Mouse (Mus musculus): ENCODE results near the gene Hkdc1. TPM values are rescaled to one million over a fixed set of nuclear protein-coding genes. Genes with fewer than 3 reads are reported as not detected.

Hkdc1 gene
- total and polyA plus RNA-seq, 3 experiments = 0.05 TPM; not detected in 2

DNA sequence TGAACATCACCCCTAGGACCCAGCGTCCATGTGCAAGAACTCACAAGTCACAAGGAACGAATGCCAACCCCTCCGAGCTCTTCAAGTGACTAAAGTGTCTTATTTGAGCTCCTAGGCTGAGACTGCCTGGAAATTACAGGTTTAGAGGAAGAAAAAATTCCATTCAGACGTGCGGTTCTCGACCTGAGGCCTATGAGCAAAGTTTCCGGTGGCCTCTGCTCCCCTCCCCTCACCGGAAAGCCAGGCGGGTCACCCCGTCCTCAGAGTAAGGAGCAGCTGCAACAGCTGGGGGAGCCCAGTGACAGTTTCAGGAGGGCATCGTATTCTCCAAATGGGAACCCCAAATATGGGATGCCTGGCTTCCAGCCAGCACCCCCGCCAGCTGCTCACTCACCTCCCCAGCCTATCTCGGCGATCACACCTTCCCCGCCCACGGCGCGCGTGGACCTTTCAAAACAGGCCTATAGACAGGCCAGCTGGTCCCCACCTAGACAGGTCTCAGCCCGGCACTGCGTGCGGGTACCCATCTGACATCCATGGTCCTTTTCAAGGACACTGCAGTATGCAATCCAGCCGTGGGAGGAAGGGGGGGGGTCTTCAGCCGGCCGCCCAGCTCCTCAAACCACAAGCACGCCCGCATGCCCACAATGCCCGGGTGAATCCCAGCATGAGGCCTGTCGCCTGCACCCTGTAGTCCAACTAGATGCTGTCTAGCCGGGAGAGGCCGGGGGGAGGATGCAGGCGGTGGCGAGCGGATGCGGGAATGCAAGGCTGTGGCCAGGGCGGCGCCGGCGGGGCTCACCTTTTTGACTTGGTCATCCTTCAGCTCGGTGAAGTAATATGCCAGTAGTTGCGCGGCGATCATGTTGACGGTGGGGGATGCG, 82.8 kb downstream of the Hkdc1 start:
- Histone ChIP-seq H3K4me1 (ENCODE audit: insufficient read depth, low read depth, low read length) (peaks cover 76% of the 10 kb centered on the region), H3K36me3 (replicated peaks) (peaks cover 28% of the 10 kb centered on the region), H3K9me3 (replicated peaks) (no peaks in the 10 kb centered on the region), H3K4me3 (ENCODE audit: low read depth, low read length) (peak overlapping the region; percentile 77), H3K27me3 (ENCODE audit: insufficient read depth, low read length) (no peaks in the 10 kb centered on the region)
- ATAC-seq (ENCODE audit: extremely low read depth, insufficient number of reproducible peaks, low FRiP score, poor library complexity, severe bottlenecking) (no peak), DNase-seq (ENCODE audit: low spot score) (no peak)
- TF ChIP-seq GATA2 (IDR thresholded peaks at IDR 0.05; ENCODE audit: borderline replicate concordance, low read depth, low read length) (no peak), GATA1 (IDR thresholded peaks at IDR 0.05; ENCODE audit: borderline replicate concordance, low read length) (no peak), CTCF (IDR thresholded peaks at IDR 0.05; ENCODE audit: low read depth, low read length) (no peak), TAL1 (conservative IDR thresholded peaks at IDR 0.05; ENCODE audit: low read depth, low read length) (no peak)

DNA sequence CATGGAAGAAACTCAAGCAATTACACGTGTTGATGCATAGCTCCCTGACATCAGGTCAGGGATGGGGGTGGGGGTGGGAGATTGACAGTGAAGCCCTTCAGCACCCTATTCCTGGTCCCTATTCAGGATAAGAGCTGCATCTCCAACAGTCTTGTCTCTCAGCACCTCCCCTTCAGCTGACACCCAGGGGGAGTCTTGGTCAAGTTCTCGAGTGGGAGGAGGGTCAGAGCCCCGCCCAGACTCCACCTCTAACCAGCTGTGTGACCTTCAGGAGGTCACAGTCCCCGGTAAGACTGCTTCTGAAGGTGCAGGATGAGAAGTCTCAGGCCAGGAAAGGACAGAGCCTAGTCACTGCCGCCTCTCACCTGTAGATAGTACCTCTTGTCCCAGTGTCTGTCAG, 83.7 kb downstream of the Hkdc1 start:
- Histone ChIP-seq H3K36me3 (replicated peaks) (peaks cover 24% of the 10 kb centered on the region), H3K9me3 (replicated peaks) (no peaks in the 10 kb centered on the region), H3K4me1 (ENCODE audit: insufficient read depth, low read depth, low read length) (peaks cover 72% of the 10 kb centered on the region), H3K27me3 (ENCODE audit: insufficient read depth, low read length) (no peaks in the 10 kb centered on the region), H3K4me3 (ENCODE audit: low read depth, low read length) (peak overlapping the region; percentile 77)
- DNase-seq (ENCODE audit: low spot score) (no peak), ATAC-seq (ENCODE audit: extremely low read depth, insufficient number of reproducible peaks, low FRiP score, poor library complexity, severe bottlenecking) (no peak)
- TF ChIP-seq CTCF (IDR thresholded peaks at IDR 0.05; ENCODE audit: low read depth, low read length) (no peak), TAL1 (conservative IDR thresholded peaks at IDR 0.05; ENCODE audit: low read depth, low read length) (no peak), POLR2AphosphoS5 (IDR thresholded peaks at IDR 0.05; ENCODE audit: insufficient replicate concordance, low read depth, low read length) (no peak), GATA1 (IDR thresholded peaks at IDR 0.05; ENCODE audit: borderline replicate concordance, low read length) (no peak), GATA2 (IDR thresholded peaks at IDR 0.05; ENCODE audit: borderline replicate concordance, low read depth, low read length) (no peak)

DNA sequence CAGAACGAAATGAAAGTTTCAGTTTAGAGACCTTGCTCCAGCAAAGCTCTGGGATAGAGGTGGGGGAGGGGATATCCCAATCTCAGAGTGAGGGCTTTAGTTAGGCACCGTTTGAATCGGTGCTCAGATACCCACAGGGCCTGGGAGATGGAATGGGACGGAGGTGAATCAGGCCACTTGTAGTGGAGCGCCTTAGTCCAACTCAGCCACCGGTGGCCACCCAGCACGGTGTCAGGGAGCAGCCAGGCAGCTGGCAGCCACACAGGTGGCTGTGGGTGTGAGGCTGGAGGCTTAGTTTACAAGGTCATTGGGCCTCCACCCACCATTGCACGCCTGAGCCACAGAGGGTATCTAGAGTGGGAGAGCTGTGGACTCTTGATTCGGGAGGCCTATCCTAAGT, 84.1 kb downstream of the Hkdc1 start:
- H3K4me3 ChIP-seq (ENCODE audit: low read depth, low read length) = peak overlapping the region; percentile 77; the same call in 1 of the 2 replicates
- DNase-seq (ENCODE audit: low spot score) (no peak), ATAC-seq (ENCODE audit: extremely low read depth, insufficient number of reproducible peaks, low FRiP score, poor library complexity, severe bottlenecking) (no peak)
- no peaks in the 10 kb centered on the region for H3K27me3 ChIP-seq (ENCODE audit: insufficient read depth, low read length)
- TF ChIP-seq GATA1 (IDR thresholded peaks at IDR 0.05; ENCODE audit: borderline replicate concordance, low read length) (no peak), POLR2AphosphoS5 (IDR thresholded peaks at IDR 0.05; ENCODE audit: insufficient replicate concordance, low read depth, low read length) (no peak), CTCF (IDR thresholded peaks at IDR 0.05; ENCODE audit: low read depth, low read length) (no peak), TAL1 (conservative IDR thresholded peaks at IDR 0.05; ENCODE audit: low read depth, low read length) (no peak), GATA2 (IDR thresholded peaks at IDR 0.05; ENCODE audit: borderline replicate concordance, low read depth, low read length) (no peak)
- no peaks in the 10 kb centered on the region for H3K9me3 ChIP-seq (replicated peaks)
- peaks cover 72% of the 10 kb centered on the region for H3K4me1 ChIP-seq (ENCODE audit: insufficient read depth, low read depth, low read length)
- H3K36me3 ChIP-seq (replicated peaks) = peaks cover 25% of the 10 kb centered on the region

DNA sequence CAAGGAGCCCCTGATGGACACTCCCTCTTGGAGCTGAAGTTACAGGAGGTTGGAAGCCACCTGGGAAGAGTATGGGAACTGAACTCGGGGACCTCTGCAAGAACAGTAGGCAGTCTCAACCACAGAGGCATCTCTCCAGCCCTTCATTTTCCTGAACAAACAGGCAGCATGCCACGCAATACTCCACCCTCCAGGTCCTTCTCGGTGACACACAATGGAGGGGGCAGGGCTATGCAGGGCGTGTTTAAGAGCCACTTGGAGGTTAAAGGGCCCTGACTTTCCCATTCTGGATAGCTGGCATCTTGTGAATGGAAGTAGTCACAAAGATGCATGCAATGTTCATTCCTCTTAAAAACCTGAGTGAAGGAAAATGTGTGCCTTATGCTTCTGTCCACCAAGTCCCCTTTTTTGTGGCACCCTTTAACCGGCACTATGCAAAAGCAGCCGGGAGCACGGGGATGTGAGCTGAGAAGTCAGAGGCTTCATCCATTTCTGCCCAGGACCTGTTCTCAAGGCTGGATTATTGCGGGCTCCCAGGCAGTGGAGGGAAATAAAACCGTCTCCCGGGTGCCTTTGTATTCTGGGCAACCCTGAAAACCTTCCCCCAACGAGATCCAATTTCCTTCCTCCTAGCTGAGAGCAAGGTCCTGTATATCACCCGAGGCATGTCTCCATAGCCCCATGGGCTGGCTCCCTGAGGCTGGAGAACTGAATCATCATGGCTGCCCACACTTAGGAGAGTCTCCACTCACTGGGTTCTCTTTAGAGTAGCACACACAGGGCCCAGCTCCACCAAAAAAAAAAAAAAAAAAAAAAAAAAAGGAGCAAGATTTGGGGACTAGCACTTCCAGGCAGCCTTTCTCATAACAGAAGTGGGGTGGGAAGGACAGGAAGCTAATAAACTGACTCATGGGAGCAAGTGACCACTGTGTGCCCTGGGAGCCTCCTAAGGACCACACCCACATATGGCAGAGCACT, 85.4 kb downstream of the Hkdc1 start:
- no peaks in the 10 kb centered on the region for H3K9me3 ChIP-seq (replicated peaks)
- DNase-seq (ENCODE audit: low spot score) = no peak

DNA sequence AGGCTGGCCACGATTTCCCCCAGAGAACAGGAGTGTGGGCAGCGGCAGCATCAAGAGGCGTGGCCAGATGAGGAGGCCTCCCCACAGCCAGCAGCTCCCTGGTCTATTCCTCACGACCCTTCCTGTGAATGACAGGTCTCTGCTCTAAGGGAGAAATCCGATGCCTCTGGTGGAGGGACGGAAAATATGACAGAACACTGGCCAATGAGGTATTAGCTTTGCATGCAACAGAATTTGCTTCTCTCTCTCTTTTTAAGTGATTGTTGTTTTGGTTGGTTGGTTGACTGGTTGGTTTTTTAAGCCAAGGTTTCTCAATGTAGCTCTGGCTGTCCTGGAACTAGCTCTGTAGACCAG, 86.9 kb downstream of the Hkdc1 start:
- Histone ChIP-seq H3K9me3 (replicated peaks) (no peaks in the 10 kb centered on the region), H3K27me3 (ENCODE audit: insufficient read depth, low read length) (no peaks in the 10 kb centered on the region), H3K4me1 (ENCODE audit: insufficient read depth, low read depth, low read length) (peaks cover 66% of the 10 kb centered on the region), H3K4me3 (ENCODE audit: low read depth, low read length) (no peak overlapping the region; the same call in 1 of the 2 replicates), H3K36me3 (replicated peaks) (peaks cover 32% of the 10 kb centered on the region)
- DNase-seq (ENCODE audit: low spot score) = no peak
- no peak for TF ChIP-seq POLR2AphosphoS5 (IDR thresholded peaks at IDR 0.05; ENCODE audit: insufficient replicate concordance, low read depth, low read length)
- no peak for TF ChIP-seq GATA1 (IDR thresholded peaks at IDR 0.05; ENCODE audit: borderline replicate concordance, low read length)
- no peak for TF ChIP-seq GATA2 (IDR thresholded peaks at IDR 0.05; ENCODE audit: borderline replicate concordance, low read depth, low read length)
- no peak for TF ChIP-seq CTCF (IDR thresholded peaks at IDR 0.05; ENCODE audit: low read depth, low read length)
- no peak for TF ChIP-seq TAL1 (conservative IDR thresholded peaks at IDR 0.05; ENCODE audit: low read depth, low read length)
- ATAC-seq (ENCODE audit: extremely low read depth, insufficient number of reproducible peaks, low FRiP score, poor library complexity, severe bottlenecking) = no peak

More for the DNA sequence above, 85.4 kb downstream of the Hkdc1 start:
- ATAC-seq (ENCODE audit: extremely low read depth, insufficient number of reproducible peaks, low FRiP score, poor library complexity, severe bottlenecking) = no peak
- no peak for TF ChIP-seq GATA1 (IDR thresholded peaks at IDR 0.05; ENCODE audit: borderline replicate concordance, low read length)
- TF ChIP-seq GATA2 (IDR thresholded peaks at IDR 0.05; ENCODE audit: borderline replicate concordance, low read depth, low read length) = no peak
- TF ChIP-seq TAL1 (conservative IDR thresholded peaks at IDR 0.05; ENCODE audit: low read depth, low read length) = no peak
- no peak for TF ChIP-seq CTCF (IDR thresholded peaks at IDR 0.05; ENCODE audit: low read depth, low read length)
- Histone ChIP-seq H3K27me3 (ENCODE audit: insufficient read depth, low read length) (no peaks in the 10 kb centered on the region), H3K36me3 (replicated peaks) (peaks cover 25% of the 10 kb centered on the region), H3K4me3 (ENCODE audit: low read depth, low read length) (no peak overlapping the region; the same call in 1 of the 2 replicates), H3K4me1 (ENCODE audit: insufficient read depth, low read depth, low read length) (peaks cover 67% of the 10 kb centered on the region)
